Mouse (Mus musculus) layer of hippocampus, postnatal 14 days (tissue): ENCODE results near the gene Dll3. TPM values are rescaled to one million over a fixed set of nuclear protein-coding genes. Genes with fewer than 3 reads are reported as not detected.
"Not testable (repeated sequence)": the region's sequence is repeated elsewhere in the genome, so short reads cannot be mapped to it uniquely, and the experiment has no call there.

Source experiments
- DNase-seq, 2 experiments: peaks; one replicate each; pipeline ENCODE4 v3.0.0; 2021 to 2022; ENCODE audit warnings: low spot score in 2 of 2, mixed read lengths in 1 of 2
- total RNA-seq, 2 experiments: library from RNA; stranded (reverse); gene quantifications; 2 replicates each; pipeline ENCODE4 v1.2.3; 2021

Dll3 gene
- total RNA-seq, 2 experiments from 2014 or later, result 4.9 to 5.1 TPM

DNA sequence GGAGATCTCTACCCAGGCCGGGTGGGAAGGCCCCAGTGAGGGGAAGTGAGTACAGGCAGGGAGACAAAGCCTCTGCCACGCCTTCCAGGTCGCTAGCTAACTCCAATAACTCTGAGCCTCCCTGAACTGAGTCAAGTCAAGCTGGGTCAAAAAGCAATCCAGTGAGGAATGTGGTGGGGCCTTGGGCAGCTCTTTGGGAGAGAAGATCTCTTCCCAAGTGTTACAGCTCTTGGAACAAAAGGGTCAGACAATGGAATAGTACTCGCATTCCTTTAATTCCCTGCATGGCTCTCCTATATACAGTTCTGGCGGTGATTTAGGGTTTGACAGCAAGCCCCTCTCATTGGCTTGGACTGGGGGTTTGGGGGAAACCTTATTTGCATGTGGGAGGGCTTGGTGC, 39.2 kb downstream of the Dll3 start:
- no peak for DNase-seq

DNA sequence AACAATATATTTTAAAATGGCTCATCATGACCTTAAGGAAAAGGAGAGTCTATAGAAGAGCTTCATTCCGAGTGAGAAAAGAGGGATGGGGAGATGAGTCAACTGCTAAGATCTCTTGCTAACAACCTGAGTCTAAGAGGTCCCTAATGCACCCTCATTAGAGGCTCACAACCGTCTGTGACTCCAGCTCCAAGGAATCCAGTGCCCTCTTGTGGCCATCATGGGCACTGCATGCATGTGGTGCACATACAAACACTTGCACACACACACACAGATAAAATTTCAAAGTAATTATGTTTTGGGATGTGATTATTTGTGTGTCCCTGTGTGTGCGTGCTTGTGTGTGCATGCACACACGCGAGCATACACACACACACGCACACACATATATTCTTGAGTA, 46.6 kb downstream of the Dll3 start:
- no peak for DNase-seq

DNA sequence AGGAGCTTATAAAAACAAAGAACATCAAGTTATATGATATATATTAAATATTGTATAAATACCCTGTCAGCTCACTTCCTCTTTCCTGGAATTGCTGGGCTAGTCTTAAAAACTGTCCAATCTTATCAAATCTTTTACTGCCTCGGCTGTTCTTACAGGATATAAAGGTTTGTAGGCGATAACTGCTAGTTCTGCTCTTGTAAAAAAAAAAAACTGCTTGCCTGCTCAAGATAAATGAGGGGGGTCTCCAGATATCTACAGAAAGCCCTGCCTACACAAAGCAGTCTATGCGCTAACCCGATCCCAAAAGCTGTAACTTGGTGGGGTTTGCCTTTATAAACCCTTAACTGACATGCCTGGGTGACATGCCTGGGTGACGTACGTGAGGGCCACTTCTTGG, 47.4 kb downstream of the Dll3 start:
- DNase-seq, result no peak

- no peak for DNase-seq
Observed at GRCm38 (mm10) chr7:28251976-28252375, 50.1 kb downstream of the Dll3 start.

DNA sequence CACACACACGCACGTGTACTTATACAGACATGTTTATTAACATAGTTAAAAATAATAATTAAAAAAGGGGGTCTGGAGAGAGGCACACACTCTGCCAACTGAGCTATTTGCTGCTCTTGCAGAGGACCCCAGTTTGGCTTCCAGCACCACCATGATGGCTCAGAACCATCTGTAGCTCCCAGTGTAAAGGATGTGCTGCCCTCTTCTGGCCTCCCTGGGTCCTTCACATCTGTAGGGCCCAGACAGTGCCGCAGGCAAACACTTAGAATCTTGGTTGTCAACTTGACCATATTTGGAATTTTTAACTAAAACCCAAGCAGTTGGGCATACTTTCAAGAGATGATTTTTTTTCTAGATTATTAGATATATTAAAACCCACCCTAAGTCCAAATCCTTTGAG, 53.1 kb downstream of the Dll3 start:
- no peak for DNase-seq

- not testable (repeated sequence) for DNase-seq
Observed at GRCm38 (mm10) chr7:28243943-28244342, 58.1 kb downstream of the Dll3 start.

Other genes starting within 250 kb of the Dll3 start
- gene Fcgbp, start 231.0 kb downstream of the Dll3 start, total RNA-seq, result 1 to 10 TPM; 1.3 to 2.2 TPM
- gene 9530053A07Rik, start 172.8 kb downstream of the Dll3 start, total RNA-seq, result under 1 TPM; 0.05 to 0.12 TPM
- 10 to 100 TPM; 53.0 to 58.7 TPM for gene Fbl, start 132.5 kb downstream of the Dll3 start, total RNA-seq
- gene Dyrk1b, start 122.8 kb downstream of the Dll3 start, total RNA-seq, result 10 to 100 TPM; 37.5 to 43.5 TPM
- 10 to 100 TPM; 65.7 to 66.1 TPM for gene Eid2, start 34.4 kb downstream of the Dll3 start, total RNA-seq
- gene Eid2b, start 24.5 kb downstream of the Dll3 start, total RNA-seq, result 10 to 100 TPM; 40.5 to 41.4 TPM
- gene Selenov, start 11.1 kb downstream of the Dll3 start, total RNA-seq, result 1 to 10 TPM; 2.4 to 3.0 TPM
- 10 to 100 TPM; 40.1 to 44.8 TPM for gene Timm50, start 9.8 kb upstream of the Dll3 start, total RNA-seq
- 100 to 1,000 TPM; 109 TPM for gene Supt5, start 36.5 kb upstream of the Dll3 start, total RNA-seq
- gene Rps16, start 48.4 kb upstream of the Dll3 start, total RNA-seq, result 100 to 1,000 TPM; 464 to 499 TPM
- gene Plekhg2, start 70.4 kb upstream of the Dll3 start, total RNA-seq, result 10 to 100 TPM; 11.6 to 12.3 TPM
- 1 to 10 TPM; 3.6 to 3.9 TPM for gene Zfp36, start 78.0 kb upstream of the Dll3 start, total RNA-seq
- gene Med29, start 90.5 kb upstream of the Dll3 start, total RNA-seq, result 10 to 100 TPM; 19.3 to 20.1 TPM
- gene Paf1, start 90.7 kb upstream of the Dll3 start, total RNA-seq, result 10 to 100 TPM; 73.5 to 74.2 TPM
- 1 to 10 TPM; 3.2 to 3.8 TPM for gene Gmfg, start 135.2 kb upstream of the Dll3 start, total RNA-seq
- 10 to 100 TPM; 80.1 to 83.1 TPM for gene Lrfn1, start 149.7 kb upstream of the Dll3 start, total RNA-seq
- not detected for gene Ifnl2, start 208.2 kb upstream of the Dll3 start, total RNA-seq
- gene Ifnl3, start 220.6 kb upstream of the Dll3 start, total RNA-seq, result not detected
- gene Sycn, start 238.6 kb upstream of the Dll3 start, total RNA-seq, result not detected
- under 1 TPM; 0.33 to 0.62 TPM for gene Nccrp1, start 245.0 kb upstream of the Dll3 start, total RNA-seq